Mouse (Mus musculus): ENCODE measurements around the gene Gm20538. TPM values are rescaled to one million over a fixed set of nuclear protein-coding genes. Genes with fewer than 3 reads are reported as not detected.

Gene Gm20538
- total RNA-seq, 2 experiments from 2014 or later: not detected

Other genes starting within 250 kb of the Gm20538 start
- gene Scd4, start 219.7 kb downstream of the Gm20538 start, total RNA-seq (2021): under 1 TPM; 0.33 to 0.61 TPM
- 10 to 100 TPM; 39.5 to 46.6 TPM for gene Scd1, start 145.0 kb downstream of the Gm20538 start, total RNA-seq (2021)
- gene Wnt8b, start 59.4 kb downstream of the Gm20538 start, total RNA-seq (2021): not detected
- 1 to 10 TPM; 5.1 to 5.6 TPM for gene Sec31b, start 7.0 kb downstream of the Gm20538 start, total RNA-seq (2021)
- gene Ndufb8, start 2.6 kb upstream of the Gm20538 start, total RNA-seq (2021): 100 to 1,000 TPM; 675 to 794 TPM
- gene Hif1an, start 10.0 kb upstream of the Gm20538 start, total RNA-seq (2021): 10 to 100 TPM; 89.6 to 91.5 TPM
- gene Pax2, start 203.2 kb upstream of the Gm20538 start, total RNA-seq (2021): not detected